Mouse (Mus musculus) urinary bladder, postnatal 14 days (tissue): ENCODE measurements around the gene Ddx28.
"Not testable (repeated sequence)": the region's sequence is repeated elsewhere in the genome, so short reads cannot be mapped to it uniquely, and the experiment has no call there.

ENCODE experiments used
- DNase-seq: peaks from one replicate; pipeline ENCODE4 v3.0.0; 2021; ENCODE audit warnings: low spot score

Gene Ddx28

GRCm38 (mm10) chr8:106012203-106012602 lies 521 bp upstream of the Ddx28 start:
- not testable (repeated sequence) for DNase-seq

GRCm38 (mm10) chr8:106010748-106011642 lies 687 bp downstream of the Ddx28 start:
- peak; percentile 92 for DNase-seq

- DNase-seq: not testable (repeated sequence)
Observed at GRCm38 (mm10) chr8:106007891-106008290, 3.8 kb downstream of the Ddx28 start.

- no peak for DNase-seq
Observed at GRCm38 (mm10) chr8:106007135-106007534, 4.5 kb downstream of the Ddx28 start.

GRCm38 (mm10) chr8:106006413-106006812 lies 5.3 kb downstream of the Ddx28 start:
- no peak for DNase-seq

- DNase-seq: no peak
Observed at GRCm38 (mm10) chr8:106005875-106006274, 5.8 kb downstream of the Ddx28 start, which contains the start of gene Dpep2nb. Gene Dpep2nb (minus strand): TSS chr8:106005975.

- no peak for DNase-seq
Observed at GRCm38 (mm10) chr8:106004538-106005207, 7.0 kb downstream of the Ddx28 start.

GRCm38 (mm10) chr8:106001908-106002307 lies 9.8 kb downstream of the Ddx28 start:
- DNase-seq: no peak

GRCm38 (mm10) chr8:105998971-105999370 lies 12.7 kb downstream of the Ddx28 start:
- DNase-seq: no peak

GRCm38 (mm10) chr8:105996359-105996758 lies 15.3 kb downstream of the Ddx28 start:
- DNase-seq: no peak

GRCm38 (mm10) chr8:105993226-105993625 lies 18.5 kb downstream of the Ddx28 start:
- DNase-seq: no peak

- no peak for DNase-seq
Observed at GRCm38 (mm10) chr8:105992499-105992898, 19.2 kb downstream of the Ddx28 start.

GRCm38 (mm10) chr8:105991546-105991945 lies 20.1 kb downstream of the Ddx28 start:
- no peak for DNase-seq

GRCm38 (mm10) chr8:105990856-105991387 lies 20.8 kb downstream of the Ddx28 start, which contains the start of gene Dus2:
Gene Dus2 (plus strand): TSS chr8:105991337.
- peak; percentile 87 for DNase-seq

- no peak for DNase-seq
Observed at GRCm38 (mm10) chr8:105988546-105988945, 23.1 kb downstream of the Ddx28 start.

- not testable (repeated sequence) for DNase-seq
Observed at GRCm38 (mm10) chr8:105983406-105983805, 28.3 kb downstream of the Ddx28 start.

GRCm38 (mm10) chr8:105981146-105981545 lies 30.5 kb downstream of the Ddx28 start:
- DNase-seq: no peak

- DNase-seq: no peak
Observed at GRCm38 (mm10) chr8:105979325-105979724, 32.4 kb downstream of the Ddx28 start, which contains the start of gene Dpep3. Gene Dpep3 (minus strand): TSS chr8:105979429.

GRCm38 (mm10) chr8:105975363-105975762 lies 36.3 kb downstream of the Ddx28 start:
- DNase-seq: no peak

GRCm38 (mm10) chr8:105971019-105971720 lies 40.5 kb downstream of the Ddx28 start:
- no peak for DNase-seq

GRCm38 (mm10) chr8:105969367-105969766 lies 42.3 kb downstream of the Ddx28 start:
- no peak for DNase-seq
